Mouse (Mus musculus): ENCODE measurements around the gene Emg1. TPM values are rescaled to one million over a fixed set of nuclear protein-coding genes. Genes with fewer than 3 reads are reported as not detected.
A peak's percentile ranks its signal among the peaks of the same experiment; 100 is the strongest.

Emg1 gene
- polyA plus RNA-seq (2012; rRNA removed) = 90.6 and 107 TPM in 2 replicates

- DNase-seq (ENCODE audit: low read depth, low spot score) = peak; percentile 91
- under 1% methylated on average over 76 of the region's 76 CpGs for WGBS
Measured at GRCm38 (mm10) chr6:124711824-124712782, at the start of gene Emg1, which contains the start of gene Phb2. TSS of gene Emg1 (minus strand) at chr6:124712178. TSS of gene Phb2 (plus strand) at chr6:124712336.

- no peak for DNase-seq (ENCODE audit: low read depth, low spot score)
- under 1% methylated on average over 5 of the region's 5 CpGs for WGBS
Measured at GRCm38 (mm10) chr6:124759259-124759658, 47.3 kb upstream of the Emg1 start.

GRCm38 (mm10) chr6:124758849-124759232, 46.9 kb upstream of the Emg1 start:
- WGBS = 31% methylated on average over 2 of the region's 2 CpGs
- no peak for DNase-seq (ENCODE audit: low read depth, low spot score)

- DNase-seq (ENCODE audit: low read depth, low spot score) = no peak
- WGBS = 59% methylated on average over 5 of the region's 5 CpGs
Measured at GRCm38 (mm10) chr6:124757909-124758848, 46.2 kb upstream of the Emg1 start.

- WGBS = 30% methylated on average over 5 of the region's 5 CpGs
Measured at GRCm38 (mm10) chr6:124757351-124757880, 45.4 kb upstream of the Emg1 start.

GRCm38 (mm10) chr6:124756652-124757350, 44.8 kb upstream of the Emg1 start:
- WGBS = under 1% methylated on average over 47 of the region's 54 CpGs
- no peak for DNase-seq (ENCODE audit: low read depth, low spot score)

More at GRCm38 (mm10) chr6:124757351-124757880, 45.4 kb upstream of the Emg1 start:
- no peak for DNase-seq (ENCODE audit: low read depth, low spot score)

GRCm38 (mm10) chr6:124755831-124756595, 44.0 kb upstream of the Emg1 start, which contains the start of the genes Gm45234 and Atn1:
TSS of gene Gm45234 (minus strand) at chr6:124756021.
TSS of gene Atn1 (minus strand) at chr6:124756524.
- WGBS = under 1% methylated on average over 77 of the region's 100 CpGs
- DNase-seq (ENCODE audit: low read depth, low spot score) = no peak

GRCm38 (mm10) chr6:124755306-124755705, 43.3 kb upstream of the Emg1 start:
- WGBS = 1% methylated on average over 3 of the region's 3 CpGs
- DNase-seq (ENCODE audit: low read depth, low spot score) = no peak

GRCm38 (mm10) chr6:124753861-124754260, 41.9 kb upstream of the Emg1 start:
- 36% methylated on average over 2 of the region's 2 CpGs for WGBS
- no peak for DNase-seq (ENCODE audit: low read depth, low spot score)

- 75% methylated on average over 8 of the region's 8 CpGs for WGBS
- DNase-seq (ENCODE audit: low read depth, low spot score) = no peak
Measured at GRCm38 (mm10) chr6:124750405-124750804, 38.4 kb upstream of the Emg1 start.

- WGBS = 91% methylated on average over 7 of the region's 7 CpGs
- no peak for DNase-seq (ENCODE audit: low read depth, low spot score)
Measured at GRCm38 (mm10) chr6:124746654-124747632, 35.0 kb upstream of the Emg1 start.

- WGBS = 22% methylated on average over 8 of the region's 8 CpGs
- no peak for DNase-seq (ENCODE audit: low read depth, low spot score)
Measured at GRCm38 (mm10) chr6:124746296-124746605, 34.3 kb upstream of the Emg1 start.

GRCm38 (mm10) chr6:124745490-124746295, 33.7 kb upstream of the Emg1 start:
- 1% methylated on average over 85 of the region's 85 CpGs for WGBS
- peak; percentile 87 for DNase-seq (ENCODE audit: low read depth, low spot score)

GRCm38 (mm10) chr6:124744755-124745321, 32.9 kb upstream of the Emg1 start:
- DNase-seq (ENCODE audit: low read depth, low spot score) = no peak
- 74% methylated on average over 26 of the region's 26 CpGs for WGBS

- DNase-seq (ENCODE audit: low read depth, low spot score) = no peak
- WGBS = 89% methylated on average over 8 of the region's 8 CpGs
Measured at GRCm38 (mm10) chr6:124743647-124744046, 31.7 kb upstream of the Emg1 start.

GRCm38 (mm10) chr6:124742839-124743514, 31.0 kb upstream of the Emg1 start:
- DNase-seq (ENCODE audit: low read depth, low spot score) = no peak
- WGBS = 89% methylated on average over 15 of the region's 15 CpGs
